Mouse (Mus musculus) mature B cell (primary cell): ENCODE measurements around the gene Ska3.

Experiments used
- in situ Hi-C: fragments of 300-500 bp; cut with MboI; formaldehyde crosslinking; loops from 2 replicates; pipeline ENCODE4 v1.14.3; 2019

Gene Ska3

GRCm38 (mm10) chr14:57797551-57797950 is 28.4 kb downstream of the Ska3 start:
- in situ Hi-C loops: no loop called here

GRCm38 (mm10) chr14:57791171-57791570 is 34.8 kb downstream of the Ska3 start:
- in situ Hi-C loops: no loop called here

DNA sequence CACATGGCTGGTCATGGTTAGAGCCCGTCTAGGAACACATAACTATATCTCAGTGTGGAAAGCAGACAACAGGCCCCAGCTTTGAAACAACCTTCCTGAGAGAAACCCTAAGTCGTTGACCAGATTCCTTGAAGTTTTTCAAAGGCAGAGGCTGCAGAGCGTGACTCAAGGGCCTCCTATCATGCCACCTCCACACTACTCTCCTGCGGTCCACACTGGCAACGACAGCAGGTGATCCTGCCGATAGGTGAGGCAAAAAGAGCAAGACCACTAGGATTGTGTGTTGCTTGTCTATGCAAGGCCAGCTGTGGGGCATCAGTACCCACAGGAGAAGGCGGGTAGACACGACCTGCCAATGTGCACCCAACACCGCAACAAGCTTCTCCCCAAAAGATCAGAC is 36.2 kb downstream of the Ska3 start:
- in situ Hi-C loops: no loop called here

GRCm38 (mm10) chr14:57789311-57789710 is 36.7 kb downstream of the Ska3 start:
- in situ Hi-C loops: no loop called here

- in situ Hi-C loops: no loop called here
Measured at GRCm38 (mm10) chr14:57787406-57787805, 38.6 kb downstream of the Ska3 start.

DNA sequence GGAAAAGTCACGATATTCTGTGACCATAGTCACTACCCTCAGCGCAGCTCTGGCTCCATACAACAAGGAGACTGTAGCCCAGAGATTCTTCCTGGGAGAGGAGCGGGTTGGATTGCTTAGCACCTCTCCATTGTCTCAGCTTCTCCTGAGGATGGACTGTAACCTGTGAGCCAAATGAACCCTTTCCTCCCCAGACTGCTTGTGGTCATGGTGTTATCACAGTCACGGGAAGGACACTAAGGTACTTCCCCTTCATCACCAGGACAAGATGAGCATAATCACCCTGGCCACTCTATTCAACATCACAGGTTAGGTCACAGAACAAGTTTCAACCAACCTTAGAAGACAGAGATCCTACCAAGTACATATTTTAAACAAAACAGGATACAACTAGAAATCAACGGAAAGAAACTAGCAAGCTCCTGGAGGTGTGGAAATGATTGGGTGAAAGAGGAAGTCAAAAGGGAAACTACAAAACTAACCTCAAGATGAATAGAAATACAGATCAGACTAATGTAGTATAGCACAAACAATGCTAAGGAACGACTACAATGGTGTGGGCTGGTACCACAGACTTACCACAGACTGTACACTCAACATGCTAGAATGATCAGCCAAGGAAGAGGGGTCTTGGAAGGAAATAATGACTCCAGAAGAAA is 53.7 kb downstream of the Ska3 start:
- in situ Hi-C loops: no loop called here

DNA sequence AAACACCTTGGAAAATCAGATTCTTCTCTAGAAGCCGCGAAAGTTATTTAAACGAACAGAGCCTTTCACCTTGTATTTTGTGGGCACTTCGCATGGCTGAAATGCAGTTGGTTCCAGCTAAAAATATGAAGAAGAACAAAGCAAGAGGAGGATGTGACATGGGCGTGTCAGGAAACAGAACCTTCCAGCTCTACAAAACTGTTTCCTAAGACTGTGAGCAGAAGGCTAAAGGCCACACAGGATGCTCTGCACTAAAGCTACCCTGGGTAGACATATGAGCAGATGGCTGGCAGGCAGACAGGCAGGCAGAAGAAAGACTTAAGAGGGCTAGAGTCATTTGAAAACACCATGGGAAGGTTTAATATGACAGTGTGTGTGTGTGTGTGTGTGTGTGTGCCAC is 56.9 kb downstream of the Ska3 start:
- in situ Hi-C loops: no loop called here

DNA sequence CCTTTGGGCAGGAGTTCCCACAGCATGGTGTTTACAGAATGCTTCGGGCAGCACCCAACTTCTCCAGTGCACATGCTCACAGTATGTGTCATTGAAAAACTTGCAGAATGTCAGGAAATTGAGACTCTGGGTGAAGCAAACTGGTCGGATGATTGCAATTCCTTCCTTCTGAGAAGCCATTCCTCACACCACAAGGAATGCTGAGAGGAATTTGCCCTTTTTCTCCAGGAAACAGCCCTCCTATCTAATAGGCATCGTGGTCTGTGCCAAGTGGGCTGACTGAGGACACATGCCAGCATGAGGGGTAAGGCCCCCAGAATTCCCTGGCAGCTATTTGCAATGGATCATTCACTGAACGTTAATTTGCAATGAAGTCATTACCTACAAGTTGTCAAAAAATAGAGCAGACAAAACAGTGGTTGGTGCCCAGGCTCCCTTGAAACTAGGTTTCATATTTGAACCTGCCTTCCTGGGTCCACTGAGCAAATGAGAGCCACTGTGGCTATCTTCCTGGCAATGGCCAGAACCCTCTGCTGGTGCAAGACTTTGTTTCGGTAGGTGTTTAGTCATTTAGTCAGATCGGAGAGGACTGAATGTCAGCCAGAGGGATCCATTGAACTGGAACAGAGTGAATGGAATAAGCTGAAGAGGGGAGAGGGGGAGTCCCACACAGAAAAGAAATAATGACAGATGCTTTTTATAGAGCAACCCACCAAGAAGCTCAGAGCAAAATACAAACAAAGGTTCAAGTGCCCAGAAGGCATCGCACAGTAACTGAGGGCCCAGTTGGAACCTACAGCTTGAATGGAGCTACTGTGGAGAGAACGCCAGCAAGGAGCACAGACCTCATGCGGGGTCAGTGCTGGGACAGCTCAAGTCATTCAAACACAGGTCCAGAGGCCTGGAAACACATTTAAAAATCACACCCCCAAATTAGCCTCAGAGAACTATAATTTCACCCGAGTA is 65.3 kb downstream of the Ska3 start:
- in situ Hi-C loops: no loop called here

DNA sequence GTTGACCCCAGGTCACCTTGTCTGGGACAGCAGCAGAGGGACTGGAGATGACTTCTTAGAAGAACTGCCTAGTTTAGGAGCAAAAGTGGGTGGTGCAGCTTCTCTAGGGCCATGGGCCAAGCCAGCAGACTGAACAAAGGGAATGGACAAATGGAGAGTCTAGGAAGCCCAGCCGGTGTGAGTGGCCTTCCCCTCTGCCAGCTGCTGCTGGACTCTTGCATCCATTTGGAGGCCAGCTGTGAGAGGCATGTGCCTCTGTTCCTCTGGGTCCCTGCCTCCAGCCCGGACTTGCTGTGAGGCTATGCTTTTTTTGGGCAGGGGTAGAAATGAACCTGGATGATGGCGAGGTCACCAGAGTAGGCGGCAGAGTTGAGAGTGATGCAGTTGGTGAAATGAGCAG is 67.7 kb downstream of the Ska3 start, which contains the start of gene Lats2:
Gene Lats2 (minus strand): TSS at position 152 of the 400 bp plus-strand sequence.
- in situ Hi-C loops: no loop called here
